In genomic region chr19:4409062-4409461, GRCm38 (mm10) we compare ENCODE assay signal across 19 mouse cellular contexts. TPM values are rescaled to one million over a fixed set of nuclear protein-coding genes. Genes with fewer than 3 reads are reported as not detected.
DNase-seq lines count a peak whose midpoint lies in the region; ATAC-seq and TF ChIP-seq lines count a peak whose summit lies in the region.
"Had no signal": no experiment of that assay in that cellular context is flagged by ENCODE, and none has a peak within 500 bp of the region (broad histone marks: within the 10 kb centered on the region; RNA-seq: fewer than 3 reads in every experiment).

No protein-coding gene starts in this region.

- H3K9me3 ChIP-seq in liver, postnatal 0 days (ENCODE audit: low read length) = no peaks in the 10 kb centered on the region
- no peaks in the 10 kb centered on the region for H3K9me3 ChIP-seq in liver, embryonic 12.5 days (replicated peaks)
- H3K9me3 ChIP-seq: forebrain, embryonic 12.5 days; heart, embryonic 13.5 days; limb, embryonic 15.5 days had no signal

- H3K9ac ChIP-seq in liver, postnatal 0 days (replicated peaks) = no peak overlapping the region
- H3K9ac ChIP-seq in liver, embryonic 12.5 days = no peak overlapping the region
- H3K9ac ChIP-seq: forebrain, embryonic 12.5 days; heart, embryonic 13.5 days; limb, embryonic 15.5 days had no signal

- DNase-seq in liver, postnatal 0 days = no peak
- DNase-seq in gonadal fat pad, adult 2 months (ENCODE audit: low read depth) = peak; percentile 92
- no peak for DNase-seq in ovary, postnatal 36 days (ENCODE audit: low spot score)
- DNase-seq in left cerebral cortex, adult 9 months (ENCODE audit: low spot score in 2 of 2) = no peak
- DNase-seq: adrenal gland, adult 8-10 months; cerebellum, adult 9-11 months; gastrocnemius, postnatal 14 days; heart, postnatal 36 days; kidney, adult 18-20 months; kidney, postnatal 10 days; lung, adult 2 months; right cerebral cortex, postnatal 25 days had no signal

- no peaks in the 10 kb centered on the region for H3K79me2 ChIP-seq in C2C12 (ENCODE audit: control insufficient read depth, insufficient read depth)

- H3K4me1 ChIP-seq in liver, postnatal 0 days (ENCODE audit: insufficient read depth) = no peaks in the 10 kb centered on the region
- H3K4me1 ChIP-seq in liver, embryonic 12.5 days = peaks cover 10% of the 10 kb centered on the region; the same call in 1 of the 2 replicates
- peaks cover 11% of the 10 kb centered on the region; the same call in 1 of the 2 replicates for H3K4me1 ChIP-seq in small intestine, adult 2 months (ENCODE audit: control insufficient read depth, insufficient read depth, insufficient read length, low read length)
- H3K4me1 ChIP-seq: forebrain, embryonic 12.5 days; heart, embryonic 13.5 days; limb, embryonic 15.5 days had no signal

- no peaks in the 10 kb centered on the region for H3K79me3 ChIP-seq in C2C12 (ENCODE audit: low read depth)

- no peak for TF ChIP-seq POLR2A in small intestine, adult 2 months (IDR thresholded peaks at IDR 0.05; ENCODE audit: low read depth, low read length)

- no peak for TF ChIP-seq CTCF in liver, postnatal 0 days (IDR thresholded peaks at IDR 0.05; ENCODE audit: low read depth)
- no peak for TF ChIP-seq CTCF in C2C12 (IDR thresholded peaks at IDR 0.05; ENCODE audit: control insufficient read depth, insufficient read depth, insufficient read length)
- no peak for TF ChIP-seq CTCF in small intestine, adult 2 months (IDR thresholded peaks at IDR 0.05; ENCODE audit: extremely low read depth, insufficient read length, insufficient replicate concordance, low read depth, low read length)

- H3K27me3 ChIP-seq in liver, postnatal 0 days (ENCODE audit: insufficient read depth, low read length) = no peaks in the 10 kb centered on the region
- 0 out of 2 replicates have a peak, but pooled peaks cover 4% of the 10 kb centered on the region for H3K27me3 ChIP-seq in liver, embryonic 12.5 days (replicated peaks)
- no peaks in the 10 kb centered on the region for H3K27me3 ChIP-seq in C2C12 (ENCODE audit: control insufficient read depth, insufficient read depth, insufficient read length)
- H3K27me3 ChIP-seq in small intestine, adult 2 months (ENCODE audit: control insufficient read depth, insufficient read depth, low read length) = no peaks in the 10 kb centered on the region
- H3K27me3 ChIP-seq: forebrain, embryonic 12.5 days; heart, embryonic 13.5 days; limb, embryonic 15.5 days had no signal

- no peaks in the 10 kb centered on the region for H3K36me3 ChIP-seq in liver, postnatal 0 days (replicated peaks; ENCODE audit: insufficient read depth, low read length)
- H3K36me3 ChIP-seq in liver, embryonic 12.5 days = no peaks in the 10 kb centered on the region
- H3K36me3 ChIP-seq in C2C12 (ENCODE audit: control insufficient read depth, insufficient read depth) = no peaks in the 10 kb centered on the region
- no peaks in the 10 kb centered on the region for H3K36me3 ChIP-seq in small intestine, adult 2 months (ENCODE audit: control insufficient read depth, insufficient read depth, low read length)
- H3K36me3 ChIP-seq: forebrain, embryonic 12.5 days; limb, embryonic 15.5 days had no signal

- ATAC-seq in liver, postnatal 0 days = no peak
- ATAC-seq in liver, embryonic 12.5 days = no peak
- ATAC-seq: hindbrain, embryonic 16.5 days had no signal

- peak overlapping the region; percentile 29 for H3K27ac ChIP-seq in liver, postnatal 0 days (ENCODE audit: low read depth)
- H3K27ac ChIP-seq in liver, embryonic 12.5 days = no peak overlapping the region
- peak overlapping the region; percentile 46; the same call in 1 of the 2 replicates for H3K27ac ChIP-seq in small intestine, adult 2 months (ENCODE audit: insufficient read depth, low read depth, low read length)
- H3K27ac ChIP-seq: forebrain, embryonic 12.5 days; heart, embryonic 13.5 days; limb, embryonic 15.5 days had no signal

- H3ac ChIP-seq in C2C12 (ENCODE audit: control insufficient read depth, insufficient read length, low read depth) = no peak overlapping the region

- WGBS in liver, postnatal 0 days (ENCODE audit: insufficient replicate concordance) = 26% methylated on average over 2 of the region's 2 CpGs
- WGBS in liver, embryonic 12.5 days (ENCODE audit: insufficient replicate concordance) = 15% methylated on average over 2 of the region's 2 CpGs
- 32% methylated on average over 2 of the region's 2 CpGs for WGBS in small intestine, adult 2 months

- H3K4me2 ChIP-seq in liver, postnatal 0 days (ENCODE audit: low read depth, low read length) = no peak overlapping the region
- H3K4me2 ChIP-seq in liver, embryonic 12.5 days = no peak overlapping the region
- H3K4me2 ChIP-seq: forebrain, embryonic 12.5 days; heart, embryonic 13.5 days; limb, embryonic 15.5 days had no signal

- TF ChIP-seq EP300 in liver, postnatal 0 days (IDR thresholded peaks at IDR 0.05; ENCODE audit: low read depth) = no peak

- no peak overlapping the region for H3K4me3 ChIP-seq in liver, postnatal 0 days (ENCODE audit: low read depth, low read length)
- H3K4me3 ChIP-seq in liver, embryonic 12.5 days = no peak overlapping the region
- H3K4me3 ChIP-seq in C2C12 (ENCODE audit: insufficient read depth, poor library complexity, severe bottlenecking) = no peak overlapping the region
- no peak overlapping the region for H3K4me3 ChIP-seq in small intestine, adult 2 months (ENCODE audit: low read depth, low read length)
- H3K4me3 ChIP-seq: forebrain, embryonic 12.5 days; heart, embryonic 13.5 days; limb, embryonic 15.5 days had no signal

TF ChIP-seq in C2C12, 6 proteins besides CTCF, POLR2A, EP300 and RAD21:
- peak; percentile 54 for TF ChIP-seq CEBPB (IDR thresholded peaks at IDR 0.05; ENCODE audit: low read depth)
- no peak for TF ChIP-seq MYOD1 (IDR thresholded peaks at IDR 0.05; ENCODE audit: control insufficient read depth, insufficient read length, low read depth)
- no peak for TF ChIP-seq USF1 (IDR thresholded peaks at IDR 0.05; ENCODE audit: low read depth)
- no peak for TF ChIP-seq MAX (IDR thresholded peaks at IDR 0.05)

RNA-seq across cellular contexts. Expression of gene Kdm2a, which starts 11.0 kb away (rescaled TPM):
- 7.8 and 8.5 TPM in 2 replicates for polyA plus RNA-seq in liver, postnatal 0 days (2015; fragmentation: Nextera tagmentation; extraction: Ambion mirVana)
- 25.4 and 28.1 TPM in 2 replicates for polyA plus RNA-seq in liver, embryonic 12.5 days (2016; fragmentation: Nextera tagmentation; extraction: Ambion mirVana)
- 24.0 TPM for polyA plus RNA-seq in C2C12 (2012; fragmentation: generic; extraction: Trizol)
- polyA plus RNA-seq in gonadal fat pad, adult 2 months (2012; rRNA removed) = 119 and 122 TPM in 2 replicates
- 37.8 and 100 TPM in 2 replicates for polyA plus RNA-seq in small intestine, adult 2 months (2012; rRNA removed)

RNA-seq across cellular contexts. Expression of gene Rhod, which starts 30.2 kb away (rescaled TPM):
- 14.8 and 19.0 TPM in 2 replicates for polyA plus RNA-seq in liver, postnatal 0 days (2015; fragmentation: Nextera tagmentation; extraction: Ambion mirVana)
- 7.8 and 8.1 TPM in 2 replicates for polyA plus RNA-seq in liver, embryonic 12.5 days (2016; fragmentation: Nextera tagmentation; extraction: Ambion mirVana)
- polyA plus RNA-seq in C2C12 (2012; fragmentation: generic; extraction: Trizol) = 65.1 TPM
- polyA plus RNA-seq in gonadal fat pad, adult 2 months (2012; rRNA removed) = 18.6 and 26.0 TPM in 2 replicates
- polyA plus RNA-seq in small intestine, adult 2 months (2012; rRNA removed) = 56.0 and 168 TPM in 2 replicates
